In genomic region chr5:31328255-31328654, GRCm38 (mm10) we compare ENCODE assay signal across 8 mouse cellular contexts. TPM values are rescaled to one million over a fixed set of nuclear protein-coding genes. Genes with fewer than 3 reads are reported as not detected.
A peak's percentile ranks its signal among the peaks of the same experiment; 100 is the strongest.
DNase-seq lines count a peak whose midpoint lies in the region; ATAC-seq and TF ChIP-seq lines count a peak whose summit lies in the region.
"Had no signal": no experiment of that assay in that cellular context is flagged by ENCODE, and none has a peak within 500 bp of the region (broad histone marks: within the 10 kb centered on the region; RNA-seq: fewer than 3 reads in every experiment).

No protein-coding gene starts in this region.

- WGBS in kidney, postnatal 0 days = 34% methylated on average over 7 of the region's 7 CpGs
- 33% methylated on average over 7 of the region's 7 CpGs for WGBS in liver, postnatal 0 days (ENCODE audit: insufficient replicate concordance)

- no peak overlapping the region for H3K9ac ChIP-seq in kidney, postnatal 0 days (ENCODE audit: low read depth, low read length)
- H3K9ac ChIP-seq in liver, postnatal 0 days (replicated peaks) = no peak overlapping the region
- H3K9ac ChIP-seq: limb, embryonic 13.5 days had no signal

- no peak overlapping the region for H3K27ac ChIP-seq in kidney, postnatal 0 days
- H3K27ac ChIP-seq in liver, postnatal 0 days (ENCODE audit: low read depth) = no peak overlapping the region
- H3K27ac ChIP-seq: limb, embryonic 13.5 days had no signal

- TF ChIP-seq EP300 in liver, postnatal 0 days (IDR thresholded peaks at IDR 0.05; ENCODE audit: low read depth) = no peak

- H3K4me3 ChIP-seq in kidney, postnatal 0 days (replicated peaks; ENCODE audit: low read depth, low read length) = no peak overlapping the region
- no peak overlapping the region for H3K4me3 ChIP-seq in liver, postnatal 0 days (ENCODE audit: low read depth, low read length)
- H3K4me3 ChIP-seq: limb, embryonic 13.5 days had no signal

- ATAC-seq in kidney, postnatal 0 days (replicated peaks; ENCODE audit: low FRiP score, low read depth) = no peak
- ATAC-seq in liver, postnatal 0 days = peak; percentile 57; the same call in 1 of the 2 replicates

- peak; percentile 79 for DNase-seq in 3T3-L1 (ENCODE audit: low read depth, low spot score)
- DNase-seq in CD4-positive helper T cell, adult 2 months (ENCODE audit: low read depth, low spot score) = peak; percentile 53
- DNase-seq in c-Kit-negative CD71-positive TER-119-positive erythroid progenitor cells, embryonic 14.5 days (ENCODE audit: low read depth, low spot score) = peak; percentile 30
- peak; percentile 31 to 86 for DNase-seq in frontal cortex, adult 2 months (ENCODE audit: extremely low spot score in 1 of 2, low spot score in 1 of 2)
- peak; percentile 71 for DNase-seq in kidney, postnatal 0 days (ENCODE audit: low spot score)
- peak; percentile 55 for DNase-seq in liver, postnatal 0 days
- DNase-seq in right cerebral cortex, postnatal 4 days = peak; percentile 19

- H3K4me1 ChIP-seq in kidney, postnatal 0 days (replicated peaks; ENCODE audit: insufficient read depth, low read length) = no peaks in the 10 kb centered on the region
- H3K4me1 ChIP-seq in liver, postnatal 0 days (ENCODE audit: insufficient read depth) = no peaks in the 10 kb centered on the region
- H3K4me1 ChIP-seq: limb, embryonic 13.5 days had no signal

- TF ChIP-seq CTCF in kidney, postnatal 0 days (IDR thresholded peaks at IDR 0.05; ENCODE audit: low read depth) = peak; percentile 80
- peak; percentile 82 for TF ChIP-seq CTCF in liver, postnatal 0 days (IDR thresholded peaks at IDR 0.05; ENCODE audit: low read depth)

- no peaks in the 10 kb centered on the region for H3K36me3 ChIP-seq in kidney, postnatal 0 days (ENCODE audit: insufficient read depth, low read length)
- H3K36me3 ChIP-seq in liver, postnatal 0 days (replicated peaks; ENCODE audit: insufficient read depth, low read length) = no peaks in the 10 kb centered on the region
- H3K36me3 ChIP-seq: limb, embryonic 13.5 days had no signal

- H3K9me3 ChIP-seq in kidney, postnatal 0 days (replicated peaks; ENCODE audit: low read length) = no peaks in the 10 kb centered on the region
- peaks cover 2% of the 10 kb centered on the region; the same call in 1 of the 2 replicates for H3K9me3 ChIP-seq in liver, postnatal 0 days (ENCODE audit: low read length)

- H3K4me2 ChIP-seq in kidney, postnatal 0 days (ENCODE audit: low read length) = no peak overlapping the region
- no peak overlapping the region for H3K4me2 ChIP-seq in liver, postnatal 0 days (ENCODE audit: low read depth, low read length)
- H3K4me2 ChIP-seq: limb, embryonic 13.5 days had no signal

- no peaks in the 10 kb centered on the region for H3K27me3 ChIP-seq in kidney, postnatal 0 days (ENCODE audit: insufficient read depth, low read length)
- H3K27me3 ChIP-seq in liver, postnatal 0 days (ENCODE audit: insufficient read depth, low read length) = no peaks in the 10 kb centered on the region
- H3K27me3 ChIP-seq: limb, embryonic 13.5 days had no signal

RNA-seq across cellular contexts. Expression of gene Gckr, which starts 31.0 kb away (rescaled TPM):
- 0.16 and 0.23 TPM in 2 replicates for polyA plus RNA-seq in frontal cortex, adult 2 months (2012; rRNA removed)
- polyA plus RNA-seq in kidney, postnatal 0 days (2015; fragmentation: Nextera tagmentation; extraction: Ambion mirVana) = 0.09 TPM in 1 of 2 replicates, not detected in the other
- 53.7 and 63.1 TPM in 2 replicates for polyA plus RNA-seq in liver, postnatal 0 days (2015; fragmentation: Nextera tagmentation; extraction: Ambion mirVana)

RNA-seq across cellular contexts. Expression of gene Fndc4, which starts 32.4 kb away (rescaled TPM):
- 132 and 178 TPM in 2 replicates for polyA plus RNA-seq in frontal cortex, adult 2 months (2012; rRNA removed)
- polyA plus RNA-seq in kidney, postnatal 0 days (2015; fragmentation: Nextera tagmentation; extraction: Ambion mirVana) = 26.9 and 27.8 TPM in 2 replicates
- polyA plus RNA-seq in liver, postnatal 0 days (2015; fragmentation: Nextera tagmentation; extraction: Ambion mirVana) = 4.4 and 5.4 TPM in 2 replicates

RNA-seq across cellular contexts. Expression of gene Ift172, which starts 37.3 kb away (rescaled TPM):
- 69.6 and 78.0 TPM in 2 replicates for polyA plus RNA-seq in frontal cortex, adult 2 months (2012; rRNA removed)
- polyA plus RNA-seq in kidney, postnatal 0 days (2015; fragmentation: Nextera tagmentation; extraction: Ambion mirVana) = 17.4 and 20.5 TPM in 2 replicates
- polyA plus RNA-seq in liver, postnatal 0 days (2015; fragmentation: Nextera tagmentation; extraction: Ambion mirVana) = 2.3 and 2.7 TPM in 2 replicates

Comparison
In these comparisons a context has a peak if more than half of its experiments do, and no peak if none do; other contexts are left out.
1. DNase-seq: peak in every context shown above with its lines; median percentile 79 in 3T3-L1; 71 in kidney, postnatal 0 days; 58 in frontal cortex, adult 2 months; 55 in liver, postnatal 0 days; 53 in CD4-positive helper T cell, adult 2 months; 30 in c-Kit-negative CD71-positive TER-119-positive erythroid progenitor cells, embryonic 14.5 days; 19 in right cerebral cortex, postnatal 4 days.
2. RNA of gene Gckr, which starts 31.0 kb away (polyA plus RNA-seq): 53.7 to 63.1 TPM in liver, postnatal 0 days; 0.16 to 0.23 TPM in frontal cortex, adult 2 months and 0.09 TPM in kidney, postnatal 0 days; every median in the first group is over 10 times any median in the second.